Mouse (Mus musculus): ENCODE results near the gene Zfp689.
"Not testable (repeated sequence)": the region's sequence is repeated elsewhere in the genome, so short reads cannot be mapped to it uniquely, and the experiment has no call there.

The Zfp689 gene

DNA sequence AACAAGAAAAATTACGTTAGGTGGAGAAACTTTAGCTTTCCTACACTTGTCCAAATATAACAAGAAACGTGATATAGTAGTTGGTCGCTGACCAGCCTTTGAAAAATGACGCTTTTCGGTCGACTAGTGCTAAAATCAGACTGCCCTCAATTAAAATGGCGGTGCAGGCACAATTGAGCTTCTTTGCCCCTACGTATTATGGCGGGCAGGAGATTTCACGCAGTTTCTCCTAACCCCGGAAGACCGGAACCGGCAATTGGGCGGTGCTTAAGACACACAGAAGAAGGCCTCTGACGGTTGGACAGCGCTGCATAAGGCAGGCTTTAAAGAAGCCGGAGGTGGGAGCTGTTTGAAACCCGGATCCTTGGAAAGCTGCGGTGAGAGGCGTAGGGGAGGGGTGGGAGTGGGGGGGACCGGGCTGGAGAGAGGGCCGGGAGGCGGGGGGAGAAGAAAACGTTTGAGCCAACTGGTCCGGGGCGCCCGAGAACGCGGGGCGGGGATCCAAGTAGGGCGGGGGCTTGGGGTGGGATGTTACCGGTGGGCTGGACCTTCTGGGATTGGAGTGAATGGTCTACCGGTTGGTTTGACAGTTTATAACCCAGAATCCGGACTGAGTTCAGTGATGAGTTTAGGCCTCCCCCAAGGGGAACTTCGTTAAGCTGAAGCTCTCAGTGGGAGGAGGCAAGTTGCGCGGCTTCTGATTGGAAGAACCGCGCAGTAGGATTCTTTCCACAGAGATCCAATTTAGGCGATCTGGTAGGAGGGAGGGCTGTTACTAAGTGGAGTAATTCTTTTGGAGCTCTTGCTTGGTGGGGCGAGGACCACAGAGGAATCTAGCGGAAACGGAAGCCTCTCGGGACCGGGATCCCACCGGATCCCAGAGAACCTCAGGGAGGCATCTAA, 22.0 kb upstream of the Zfp689 start:
- DNase-seq (ENCODE audit: inconsistent age in 2 of 2, low spot score in 1 of 2), result peak; percentile 94 to 97

DNA sequence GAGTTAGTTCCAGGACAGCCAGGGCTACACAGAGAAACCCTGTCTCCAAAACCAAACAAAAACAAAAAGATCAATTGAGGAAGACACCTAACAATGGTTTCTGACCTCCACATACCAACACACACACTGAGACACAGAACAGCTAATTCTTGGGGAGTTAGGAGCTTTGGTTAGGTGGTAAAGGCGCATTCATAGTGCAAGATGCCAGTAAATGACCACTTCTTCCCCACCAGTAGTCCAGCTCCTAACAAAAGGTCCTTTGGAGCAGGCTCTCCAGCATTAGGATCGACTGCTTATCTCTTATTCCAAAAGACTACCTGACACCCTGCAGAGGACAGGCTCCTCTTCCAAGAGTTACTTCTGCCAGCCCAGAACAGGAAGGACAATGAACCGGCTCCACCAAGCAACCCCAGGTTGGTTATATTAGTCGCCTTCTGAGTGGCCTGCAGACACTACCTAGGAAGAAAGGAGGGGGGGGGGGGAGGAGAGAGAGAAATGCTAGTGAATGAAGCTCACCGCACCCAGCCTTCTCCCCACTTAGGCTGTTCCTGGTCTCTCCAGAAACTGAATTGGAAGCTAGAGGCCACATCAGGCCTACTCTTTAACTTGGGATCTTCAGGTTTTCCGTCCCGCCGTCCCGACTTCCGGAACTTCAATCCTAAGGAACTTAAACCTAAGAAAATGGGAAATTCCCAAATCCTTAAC, 21.2 kb upstream of the Zfp689 start:
- peak; percentile 43 to 78 for DNase-seq (ENCODE audit: inconsistent age in 2 of 2, low spot score in 1 of 2)

DNA sequence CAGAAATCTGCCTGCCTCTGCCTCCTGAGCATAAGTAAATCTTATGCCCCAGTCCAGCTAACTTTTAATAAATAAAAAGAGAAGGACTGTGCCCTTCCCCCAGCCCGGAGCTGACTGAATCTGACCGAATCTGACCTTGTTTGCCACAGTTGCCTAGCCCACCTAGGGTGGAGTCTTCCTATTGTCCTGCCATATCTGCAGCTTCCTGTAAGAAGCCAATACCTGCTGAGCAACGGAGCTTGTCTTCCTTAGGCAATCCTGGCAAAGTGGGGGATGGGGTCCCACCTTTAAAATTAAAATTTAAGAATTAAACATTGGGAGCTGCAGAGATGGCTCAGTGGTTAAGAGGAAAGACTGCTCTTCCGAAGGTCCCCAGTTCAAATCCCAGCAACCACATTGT, 17.6 kb upstream of the Zfp689 start:
- no peak for DNase-seq (ENCODE audit: inconsistent age in 2 of 2, low spot score in 1 of 2)

DNA sequence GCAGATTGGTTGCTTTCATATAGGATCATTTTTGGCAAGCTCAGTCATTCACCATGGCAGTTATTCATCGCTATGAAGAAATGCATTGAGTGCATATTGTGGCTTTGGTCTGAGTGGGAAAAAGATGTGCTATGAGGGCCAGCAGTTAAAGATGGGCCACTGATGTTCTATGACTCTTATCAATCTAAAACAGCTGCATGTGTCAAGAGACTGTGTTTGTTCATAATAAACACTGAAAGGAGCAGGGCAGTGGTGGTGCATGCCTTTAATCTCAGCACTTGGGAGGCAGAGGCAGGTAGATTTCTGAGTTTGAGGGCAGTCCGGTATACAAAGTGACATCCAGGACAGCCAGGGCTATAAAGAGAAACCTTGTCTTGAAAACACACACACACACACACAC, 16.7 kb upstream of the Zfp689 start:
- DNase-seq (ENCODE audit: inconsistent age in 2 of 2, low spot score in 1 of 2), result not testable (repeated sequence)

DNA sequence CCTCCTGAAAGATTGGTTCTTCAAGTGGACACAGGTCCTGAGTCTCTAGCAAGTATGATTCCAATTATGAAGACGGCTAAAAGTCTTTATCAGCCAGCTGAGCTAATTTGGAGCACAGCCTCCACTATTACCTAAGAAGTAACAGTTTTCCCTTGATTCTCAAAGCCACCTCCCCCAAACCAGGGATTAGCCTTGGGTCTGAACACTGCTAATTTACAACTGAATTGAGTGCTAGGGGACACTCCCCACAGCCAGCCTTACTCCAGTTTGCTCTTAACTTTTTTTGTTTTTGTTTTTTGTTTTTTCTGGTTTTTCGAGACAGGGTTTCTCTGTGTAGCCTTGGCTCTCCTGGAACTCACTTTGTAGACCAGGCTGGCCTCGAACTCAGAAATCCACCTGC, 16.2 kb upstream of the Zfp689 start:
- no peak for DNase-seq (ENCODE audit: inconsistent age in 2 of 2, low spot score in 1 of 2)

DNA sequence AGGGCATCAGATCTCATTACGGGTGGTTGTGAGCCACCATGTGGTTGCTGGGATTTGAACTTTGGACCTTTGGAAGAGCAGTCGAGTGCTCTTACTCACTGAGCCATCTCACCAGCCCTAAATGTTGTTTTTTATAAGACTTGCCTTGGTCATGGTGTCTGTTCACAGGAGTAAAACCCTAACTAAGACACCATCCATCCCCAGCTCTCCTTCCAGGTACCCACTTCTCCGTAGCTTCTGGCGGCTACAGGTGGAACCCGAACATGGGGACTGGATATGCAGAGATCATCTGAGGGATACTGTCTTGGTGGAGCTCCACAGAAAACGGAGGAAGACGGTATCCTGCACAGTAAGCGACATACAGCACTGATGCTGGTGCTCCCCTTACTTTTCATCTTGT, 10.4 kb upstream of the Zfp689 start, which contains the start of gene Prr14:
TSS of gene Prr14 (plus strand) at position 301 of the 400 bp plus-strand sequence.
- not testable (repeated sequence) for DNase-seq (ENCODE audit: inconsistent age in 2 of 2, low spot score in 1 of 2)

DNA sequence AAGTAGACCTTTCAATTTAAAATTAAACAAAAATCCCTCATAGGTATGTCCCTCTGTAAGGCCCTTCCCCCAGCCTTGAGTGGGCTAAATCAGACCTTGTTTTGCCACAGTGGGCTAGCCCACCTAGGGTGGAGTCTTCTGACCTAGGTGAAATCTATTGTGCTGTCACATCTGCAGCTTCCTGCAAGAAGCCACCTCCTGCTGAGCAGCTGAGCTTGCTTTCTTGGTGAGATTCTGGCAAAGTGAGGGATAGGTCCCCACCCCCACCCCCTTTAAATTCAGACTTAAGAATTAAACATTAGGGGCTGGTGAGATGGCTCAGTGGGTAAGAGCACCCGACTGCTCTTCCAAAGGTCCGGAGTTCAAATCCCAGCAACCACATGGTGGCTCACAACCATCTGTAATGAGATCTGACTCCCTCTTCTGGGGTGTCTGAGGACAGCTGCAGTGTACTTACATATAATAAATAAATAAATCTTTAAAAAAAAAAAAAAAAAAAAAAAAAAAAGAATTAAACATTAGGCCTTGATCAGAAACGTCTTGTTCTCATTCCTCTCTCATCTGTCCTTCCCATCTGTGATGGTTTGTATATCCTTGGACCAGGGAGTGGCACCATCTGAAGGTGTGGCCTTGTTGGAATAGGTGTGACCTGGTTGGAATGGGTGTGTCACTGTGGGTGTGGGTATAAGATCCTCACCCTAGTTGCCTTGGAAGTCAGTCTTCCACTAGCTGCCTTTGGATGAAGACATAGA, 9.6 kb upstream of the Zfp689 start:
- not testable (repeated sequence) for DNase-seq (ENCODE audit: inconsistent age in 2 of 2, low spot score in 1 of 2)

DNA sequence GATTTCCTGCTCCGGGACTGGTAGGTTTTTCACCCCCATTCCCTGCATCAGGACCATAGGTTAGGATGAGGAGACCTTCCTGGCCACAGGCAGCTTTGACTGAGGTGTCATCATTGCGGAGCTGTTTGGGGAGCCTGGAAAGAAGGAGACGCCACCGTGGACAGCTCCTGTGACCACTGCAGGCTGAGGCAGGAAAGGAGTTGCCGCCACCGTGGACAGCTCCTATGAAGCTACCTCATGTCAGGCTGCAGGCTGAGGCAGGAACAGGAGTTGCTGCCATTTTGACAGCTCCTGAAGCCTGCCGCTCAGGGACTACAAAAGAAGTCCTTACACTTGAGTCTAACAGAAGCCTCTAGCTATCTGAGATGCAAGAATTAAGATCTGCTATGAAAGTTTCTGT, 5.9 kb upstream of the Zfp689 start:
- no peak for DNase-seq (ENCODE audit: inconsistent age in 2 of 2, low spot score in 1 of 2)

DNA sequence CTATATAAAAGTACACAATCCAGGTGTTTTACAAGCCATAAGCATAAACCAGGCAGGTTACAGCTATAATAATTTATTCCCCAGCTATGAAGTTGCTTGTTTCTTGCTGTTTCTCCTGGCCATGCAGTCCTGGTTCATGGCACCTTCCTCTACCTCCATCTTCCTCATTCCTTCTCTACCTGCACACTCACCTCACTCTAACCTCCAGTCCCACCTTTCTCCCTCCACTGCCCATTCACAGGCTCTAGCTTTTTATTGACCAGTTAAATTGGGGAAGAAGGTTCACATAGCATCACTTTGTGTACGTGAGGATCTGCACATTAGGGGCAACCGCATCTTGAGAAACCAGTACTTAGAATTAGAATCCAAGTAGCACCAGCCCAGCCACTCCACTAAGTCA, 4.1 kb upstream of the Zfp689 start:
- no peak for DNase-seq (ENCODE audit: inconsistent age in 2 of 2, low spot score in 1 of 2)

DNA sequence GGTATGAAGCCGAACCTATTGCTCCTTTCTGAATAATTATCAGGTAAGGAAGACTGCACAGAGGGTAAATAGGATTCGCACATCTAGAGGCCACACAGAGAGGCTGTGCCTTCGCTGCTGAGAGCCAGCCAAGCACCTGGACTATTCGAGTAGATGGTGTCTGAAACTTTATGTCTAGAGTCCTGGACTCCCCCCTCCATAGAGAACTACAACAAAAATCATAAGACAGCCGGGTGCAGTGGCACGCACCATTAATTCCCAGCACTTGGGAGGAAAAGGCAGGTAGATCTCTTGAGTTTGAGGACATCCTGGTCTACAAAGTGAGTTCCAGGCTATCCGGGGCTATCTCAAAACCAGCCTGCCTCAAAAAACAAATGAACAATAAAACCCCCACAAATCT, 1.0 kb upstream of the Zfp689 start:
- DNase-seq (ENCODE audit: inconsistent age in 2 of 2, low spot score in 1 of 2), result no peak

DNA sequence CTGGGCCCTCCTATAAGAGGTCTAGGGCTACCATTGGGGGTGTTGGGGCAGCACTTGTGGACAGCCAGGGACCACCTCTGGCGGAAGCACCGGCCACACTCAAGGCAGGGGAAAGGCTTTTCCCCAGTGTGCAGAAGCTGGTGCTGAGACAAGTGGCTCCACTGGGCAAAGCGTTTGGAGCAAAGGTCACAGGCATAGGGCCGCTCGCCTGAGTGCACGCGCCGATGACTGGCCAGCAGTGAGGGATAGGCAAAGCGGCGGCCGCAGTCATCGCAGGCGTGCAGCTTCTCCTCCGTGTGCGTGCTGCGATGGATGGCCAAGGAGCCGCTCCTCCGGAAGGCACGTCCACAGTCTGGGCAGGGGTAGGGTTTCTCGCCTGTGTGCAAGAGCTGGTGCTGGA, 5.0 kb downstream of the Zfp689 start:
- no peak for DNase-seq (ENCODE audit: inconsistent age in 2 of 2, low spot score in 1 of 2)

DNA sequence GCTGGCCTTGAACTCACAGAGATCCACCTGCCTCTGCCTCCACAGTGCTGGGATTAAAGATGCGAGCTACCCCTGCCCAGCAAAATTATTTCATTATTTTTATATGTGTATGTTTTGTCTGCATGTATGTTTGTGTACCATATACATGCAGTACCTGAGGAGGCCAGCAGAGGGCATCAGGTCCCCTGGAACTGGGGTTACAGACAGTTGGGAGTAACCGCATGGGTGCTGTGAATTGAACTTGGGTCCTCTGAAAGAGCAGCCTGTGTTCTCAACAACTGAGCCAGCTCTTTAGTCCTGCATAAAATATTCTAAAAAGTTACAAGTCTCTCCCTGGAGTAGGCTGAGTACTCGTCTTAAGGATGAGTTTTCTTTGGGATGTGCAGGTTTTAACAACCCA, 11.2 kb downstream of the Zfp689 start:
- no peak for DNase-seq (ENCODE audit: inconsistent age in 2 of 2, low spot score in 1 of 2)

DNA sequence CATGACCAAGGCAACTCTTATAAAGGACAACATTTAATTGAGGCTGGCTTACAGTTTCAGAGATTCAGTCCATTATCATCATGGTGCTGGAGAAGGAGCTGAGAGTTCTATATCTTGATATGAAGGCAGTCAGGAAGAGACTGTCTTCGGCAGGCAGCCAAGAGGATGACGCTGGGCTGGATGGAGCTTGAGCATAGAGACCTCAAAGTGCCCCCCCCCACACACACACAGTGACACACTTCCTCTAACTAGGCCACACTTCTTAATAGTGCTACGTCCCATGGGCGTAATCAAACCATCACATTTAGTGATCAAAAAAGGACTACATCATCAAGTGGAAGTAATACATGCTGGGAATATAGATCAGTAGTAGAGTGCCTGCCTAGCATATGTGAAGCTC, 13.8 kb downstream of the Zfp689 start:
- DNase-seq (ENCODE audit: inconsistent age in 2 of 2, low spot score in 1 of 2), result no peak

DNA sequence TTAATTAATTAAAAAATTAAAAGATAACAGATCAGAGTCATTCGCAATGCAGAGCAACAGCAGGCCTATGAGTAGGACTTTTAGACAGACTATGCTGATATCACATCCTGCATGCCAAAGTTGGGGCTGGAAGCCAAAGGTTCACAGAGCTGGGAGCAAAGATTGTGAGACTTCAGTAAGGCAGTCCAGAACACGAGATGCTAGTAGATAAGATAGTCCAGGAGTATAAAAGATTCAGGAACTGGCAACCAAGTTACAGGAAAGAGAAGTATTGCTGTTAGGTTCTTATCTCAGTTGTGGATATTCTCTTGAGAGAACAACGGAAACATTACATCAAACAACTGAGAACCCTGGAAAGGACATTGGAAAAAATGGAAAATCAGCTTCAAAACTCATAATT, 22.6 kb downstream of the Zfp689 start:
- DNase-seq (ENCODE audit: inconsistent age in 2 of 2, low spot score in 1 of 2), result peak in 1 of 2 experiments; percentile 15

DNA sequence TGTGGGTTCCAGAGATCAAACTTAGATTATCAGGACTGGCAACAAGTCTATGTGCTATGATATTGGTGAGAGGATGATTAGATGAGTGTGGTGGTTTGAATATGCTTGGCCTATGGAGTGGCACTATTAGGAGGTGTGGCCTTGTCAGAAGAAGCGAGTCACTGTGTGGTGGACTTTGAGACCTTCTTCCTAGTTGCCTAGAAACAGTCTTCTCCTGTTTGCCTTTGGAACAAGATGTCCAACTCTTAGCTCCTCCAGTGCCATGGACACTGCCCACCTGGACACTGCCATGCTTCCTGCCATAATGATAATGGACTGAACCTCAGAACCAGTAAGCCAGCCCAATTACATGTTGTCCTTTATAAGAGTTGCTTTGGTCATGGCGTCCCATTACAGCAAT, 23.0 kb downstream of the Zfp689 start:
- no peak for DNase-seq (ENCODE audit: inconsistent age in 2 of 2, low spot score in 1 of 2)

DNA sequence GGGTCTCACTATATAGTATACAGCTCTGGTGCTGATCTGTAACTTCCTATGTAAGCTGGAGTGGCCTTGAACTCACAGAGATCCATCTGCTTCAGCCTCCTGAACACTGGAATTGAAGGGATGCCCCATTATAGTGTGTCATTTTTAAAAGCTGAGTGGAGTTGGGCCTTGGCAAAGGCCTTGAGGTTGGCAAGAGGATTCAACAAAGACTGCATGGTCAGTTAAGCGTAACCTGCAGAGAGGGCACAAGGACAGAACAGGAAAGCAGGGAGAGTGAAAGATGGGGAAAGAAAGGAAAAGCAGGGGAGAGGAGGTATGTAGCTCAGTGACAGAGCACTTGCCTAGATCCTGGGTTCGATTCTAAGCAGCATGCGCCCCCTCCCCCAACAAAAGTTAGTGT, 23.7 kb downstream of the Zfp689 start:
- no peak for DNase-seq (ENCODE audit: inconsistent age in 2 of 2, low spot score in 1 of 2)

DNA sequence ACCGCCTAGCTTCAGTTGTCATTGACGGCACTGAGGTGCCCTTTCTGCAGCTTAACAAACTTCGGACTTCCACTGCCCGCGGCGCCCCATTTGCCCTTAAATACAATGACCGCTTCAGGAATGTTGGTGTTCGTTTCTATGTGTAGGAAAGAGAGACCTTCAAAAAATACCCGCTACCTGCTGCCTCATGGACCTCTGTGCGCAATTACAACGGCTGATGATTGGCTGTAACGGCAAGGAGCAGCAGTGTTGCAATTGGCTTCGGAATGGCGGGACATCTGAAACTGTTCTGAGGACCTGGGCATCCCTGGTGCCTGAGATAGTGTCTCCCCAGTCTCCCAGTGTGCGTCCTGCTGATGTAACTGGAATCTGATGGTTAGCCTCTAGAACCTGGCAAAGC, 26.7 kb downstream of the Zfp689 start:
- DNase-seq (ENCODE audit: inconsistent age in 2 of 2, low spot score in 1 of 2), result peak in 1 of 2 experiments; percentile 30

DNA sequence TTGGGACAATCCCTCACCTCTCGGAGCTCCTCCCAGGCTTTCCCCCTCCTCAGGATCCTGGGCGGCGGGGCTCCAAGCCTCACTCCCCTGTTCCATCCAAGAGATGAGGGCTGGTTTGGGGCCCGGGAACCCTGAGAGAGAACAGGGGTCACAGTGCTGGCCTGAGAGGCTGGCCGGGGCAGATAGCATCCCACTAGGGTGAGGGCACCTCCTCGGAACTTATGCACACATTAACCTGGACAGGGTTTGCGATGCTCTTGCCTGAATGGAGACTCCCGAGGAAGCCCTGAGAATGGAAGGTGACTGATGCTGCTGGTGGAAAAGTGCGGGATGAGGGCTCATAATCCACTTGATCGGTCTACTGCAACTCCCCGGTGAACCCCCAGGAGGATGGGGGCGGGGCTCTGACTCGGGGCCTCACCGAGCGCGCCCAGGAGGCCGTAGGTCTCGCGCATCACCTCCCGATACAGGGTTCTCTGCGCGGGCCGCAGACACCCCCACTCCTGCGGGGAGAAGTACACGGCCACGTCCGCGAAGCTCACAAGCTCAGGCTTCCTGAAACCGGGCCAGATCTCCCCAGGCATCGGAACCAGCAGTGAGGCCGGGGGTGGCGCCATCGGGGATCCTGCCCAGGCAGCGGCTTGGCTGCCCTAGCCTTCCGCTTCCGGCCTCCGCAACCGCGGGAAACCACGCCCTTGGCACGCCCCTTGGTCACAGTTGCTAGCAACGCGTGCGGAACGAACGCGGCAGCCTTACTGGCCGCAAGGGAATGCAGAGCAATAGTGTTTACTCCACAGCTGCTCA, 27.4 kb downstream of the Zfp689 start, which contains the start of gene Zfp688:
TSS of gene Zfp688 (minus strand) at position 681 of the 804 bp plus-strand sequence.
- DNase-seq (ENCODE audit: inconsistent age in 2 of 2, low spot score in 1 of 2), result peak; percentile 95 to 99

DNA sequence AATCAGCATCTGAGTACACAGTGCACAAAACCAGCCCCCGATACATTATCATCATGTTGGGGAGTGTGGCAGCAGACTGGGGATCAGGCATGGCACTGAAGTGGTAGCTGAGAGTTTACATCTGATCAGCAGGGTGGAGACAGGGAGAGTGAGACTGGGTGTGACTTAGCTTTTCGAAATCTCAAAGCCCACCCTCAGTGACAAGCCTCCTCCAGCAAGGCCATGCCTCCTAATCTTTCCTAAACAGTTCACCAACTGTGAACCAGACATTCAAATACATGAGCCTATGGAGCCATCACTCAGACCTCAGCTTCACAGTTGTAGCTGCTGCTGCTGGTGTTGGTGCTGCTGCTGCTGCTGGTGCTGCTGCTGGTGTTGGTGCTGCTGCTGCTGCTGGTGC, 37.5 kb downstream of the Zfp689 start:
- no peak for DNase-seq (ENCODE audit: inconsistent age in 2 of 2, low spot score in 1 of 2)
